Mouse (Mus musculus) C2C12 (cell line): ENCODE results near the gene Col4a2.

ENCODE experiments used
- CEBPB ChIP-seq: IDR thresholded peaks from one replicate; pipeline ENCODE4 v1.6.1; 2011; ENCODE audit warnings: low read depth, mild to moderate bottlenecking, control low read depth, moderate library complexity
- CTCF ChIP-seq: IDR thresholded peaks from one replicate; pipeline ENCODE4 v1.5.1; 2011; ENCODE audit not compliant: control insufficient read depth, insufficient read depth, insufficient read length
- FOSL1 ChIP-seq: IDR thresholded peaks from one replicate; pipeline ENCODE4 v1.8.0; 2011; ENCODE audit warnings: mild to moderate bottlenecking, low read length; ENCODE audit not compliant: poor library complexity, insufficient read depth, severe bottlenecking
- MYOD1 ChIP-seq: IDR thresholded peaks from one replicate; pipeline ENCODE4 v1.6.1; 2011; ENCODE audit warnings: low read depth; ENCODE audit not compliant: control insufficient read depth, insufficient read length
- USF1 ChIP-seq: IDR thresholded peaks from one replicate; pipeline ENCODE4 v1.6.1; 2011; ENCODE audit warnings: low read depth, mild to moderate bottlenecking, control low read depth, moderate library complexity

GRCm38 (mm10) chr8:11414304-11414703 is 101.7 kb downstream of the Col4a2 start:
- TF ChIP-seq CTCF (no peak), MYOD1 (no peak), CEBPB (no peak), USF1 (no peak), FOSL1 (no peak)
